Mouse (Mus musculus) lung, embryonic 14.5 days (tissue): Measurements from ENCODE around the gene Rpl37. TPM values are rescaled to one million over a fixed set of nuclear protein-coding genes. Genes with fewer than 3 reads are reported as not detected.
A peak's percentile ranks its signal among the peaks of the same experiment; 100 is the strongest.

Experiments
- ATAC-seq: fragments of 200-750 bp; cut with Nextera tagmentation; 2 replicates; pipeline ENCODE4 v1.8.0; 2017; ENCODE audit warnings: mild to moderate bottlenecking, moderate TSS enrichment, moderate library complexity; ENCODE audit not compliant: insufficient read depth
- DNase-seq: peaks from one replicate; pipeline ENCODE4 v3.0.0-alpha.2; 2015
- H3K27ac ChIP-seq: fragments of 300-500 bp; sonication (generic); 2 replicates; pipeline ENCODE4 v1.5.1; 2014; ENCODE audit warnings: low read depth, mild to moderate bottlenecking, moderate library complexity
- H3K27me3 ChIP-seq: fragments of 300-500 bp; sonication (generic); 2 replicates; pipeline ENCODE4 v1.6.1; 2014; ENCODE audit warnings: low read length, control low read depth; ENCODE audit not compliant: insufficient read depth
- H3K36me3 ChIP-seq: fragments of 300-500 bp; sonication (generic); 2 replicates; pipeline ENCODE4 v1.6.1; 2014; ENCODE audit warnings: control low read depth; ENCODE audit not compliant: insufficient read depth
- H3K4me1 ChIP-seq: fragments of 300-500 bp; sonication (generic); 2 replicates; pipeline ENCODE4 v1.6.1; 2014; ENCODE audit warnings: antibody characterized with exemption, control low read depth; ENCODE audit not compliant: insufficient read depth
- H3K4me2 ChIP-seq: fragments of 300-500 bp; sonication (generic); 2 replicates; pipeline ENCODE4 v1.6.1; 2014; ENCODE audit warnings: mild to moderate bottlenecking
- H3K4me3 ChIP-seq: fragments of 300-500 bp; sonication (generic); 2 replicates; pipeline ENCODE4 v1.5.1; 2014; ENCODE audit warnings: low read depth, low read length
- H3K9ac ChIP-seq: fragments of 300-500 bp; sonication (generic); 2 replicates; pipeline ENCODE4 v1.6.1; 2014
- H3K9me3 ChIP-seq: fragments of 300-500 bp; sonication (generic); 2 replicates; pipeline ENCODE4 v1.6.1; 2016; ENCODE audit warnings: low read depth, low read length, control low read depth
- CTCF ChIP-seq: IDR thresholded peaks from 2 replicates; pipeline ENCODE4 v1.5.1; 2016; ENCODE audit warnings: antibody characterized with exemption, low read depth
- WGBS: fragments of 180-500 bp; shearing (Covaris S2); extraction: QIAGEN DNeasy Blood & Tissue Kit; methylation state at CpG from one replicate; pipeline ENCODE4 v1.1.7; 2014; 5-methylcytosine and 5-hydroxymethylcytosine counted together
- polyA plus RNA-seq: library from polyadenylated mRNA; unstranded; fragments of >200 nt; fragmentation: Nextera tagmentation; extraction: Ambion mirVana; gene quantifications from 2 replicates; pipeline ENCODE4 v1.2.1, GENCODE M21; 2014

Gene Rpl37
- polyA plus RNA-seq, 1 experiment from 2014 or later: 683 TPM

DNA sequence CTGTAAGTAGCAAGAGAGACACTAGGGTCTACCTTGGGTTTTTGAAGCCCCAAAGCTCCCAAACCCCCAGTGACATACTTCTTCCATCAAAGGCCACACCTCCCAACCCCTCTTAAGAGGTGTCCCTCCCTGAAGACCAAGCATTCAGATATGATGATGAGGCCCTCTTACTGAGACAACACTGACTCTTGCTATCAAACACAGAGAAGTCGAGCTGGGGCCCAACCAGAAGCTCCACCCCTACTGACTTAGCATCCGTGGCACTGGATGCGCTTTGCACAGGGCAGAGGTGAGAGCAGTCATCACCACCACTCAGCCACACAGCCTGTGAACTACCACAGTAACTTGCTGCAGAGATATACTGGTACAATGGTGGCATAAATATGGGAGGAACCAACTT is 3.8 kb upstream of the Rpl37 start:
- no peak overlapping the region for H3K4me2 ChIP-seq

GRCm38 (mm10) chr15:5115173-5115572 is 1.3 kb upstream of the Rpl37 start:
- Histone ChIP-seq H3K4me1 (no peaks in the 10 kb centered on the region), H3K36me3 (peaks cover 28% of the 10 kb centered on the region), H3K27ac (peak overlapping the region; percentile 97), H3K9me3 (no peaks in the 10 kb centered on the region), H3K9ac (peak overlapping the region; percentile 68), H3K4me2 (peak overlapping the region; percentile 58), H3K4me3 (peak overlapping the region; percentile 86), H3K27me3 (no peaks in the 10 kb centered on the region)
- WGBS: 61% methylated on average over 8 of the region's 8 CpGs
- TF ChIP-seq CTCF: no peak
- DNase-seq (peak; percentile 35), ATAC-seq (no peak)

More for the DNA sequence above, 3.8 kb upstream of the Rpl37 start:
- peaks cover 3% of the 10 kb centered on the region for H3K36me3 ChIP-seq
- H3K4me3 ChIP-seq: no peak overlapping the region
- DNase-seq: no peak
- no peak for TF ChIP-seq CTCF
- no peaks in the 10 kb centered on the region for H3K4me1 ChIP-seq
- 71% methylated on average over 3 of the region's 3 CpGs for WGBS
- no peak overlapping the region for H3K27ac ChIP-seq
- H3K27me3 ChIP-seq: no peaks in the 10 kb centered on the region
- H3K9ac ChIP-seq: no peak overlapping the region
- no peak for ATAC-seq
- no peaks in the 10 kb centered on the region for H3K9me3 ChIP-seq

GRCm38 (mm10) chr15:5117031-5117601 is 671 bp downstream of the Rpl37 start:
- WGBS: under 1% methylated on average over 22 of the region's 22 CpGs

GRCm38 (mm10) chr15:5118626-5119025 is 2.2 kb downstream of the Rpl37 start:
- Histone ChIP-seq H3K4me3 (no peak overlapping the region), H3K9ac (no peak overlapping the region), H3K36me3 (peaks cover 58% of the 10 kb centered on the region), H3K4me1 (no peaks in the 10 kb centered on the region), H3K9me3 (no peaks in the 10 kb centered on the region), H3K27me3 (no peaks in the 10 kb centered on the region), H3K4me2 (peak overlapping the region; percentile 15; the same call in 1 of the 2 replicates), H3K27ac (no peak overlapping the region)
- no peak for TF ChIP-seq CTCF
- no peak for DNase-seq
- 84% methylated on average over 9 of the region's 9 CpGs for WGBS
- no peak for ATAC-seq

More at GRCm38 (mm10) chr15:5117031-5117601, 671 bp downstream of the Rpl37 start:
- ATAC-seq: no peak
- Histone ChIP-seq H3K4me2 (peak overlapping the region; percentile 89), H3K27me3 (no peaks in the 10 kb centered on the region), H3K4me1 (no peaks in the 10 kb centered on the region), H3K9me3 (no peaks in the 10 kb centered on the region), H3K27ac (peak overlapping the region; percentile 88), H3K4me3 (peak overlapping the region; percentile 86), H3K9ac (peak overlapping the region; percentile 92), H3K36me3 (peaks cover 46% of the 10 kb centered on the region)
- DNase-seq: no peak
- TF ChIP-seq CTCF: no peak

DNA sequence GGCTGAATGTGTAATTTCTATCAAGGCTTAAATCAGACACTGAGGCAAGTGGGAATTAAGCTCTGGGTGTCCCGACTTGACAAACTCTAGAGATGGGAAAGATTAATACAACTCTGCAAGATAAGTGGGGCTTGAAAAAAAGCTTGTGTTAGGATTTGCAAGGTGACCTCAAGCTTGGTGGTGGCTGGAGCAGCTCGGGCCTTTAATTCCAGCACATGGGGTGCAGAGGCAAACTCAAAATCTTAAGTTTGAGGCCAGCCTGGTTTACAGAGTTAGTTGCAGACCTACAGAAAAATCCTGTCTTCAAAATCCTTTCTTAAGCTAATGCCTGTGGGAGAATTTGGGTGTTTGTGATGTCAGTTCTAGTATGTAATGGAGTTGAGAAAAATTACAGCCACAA is 2.7 kb downstream of the Rpl37 start:
- Histone ChIP-seq H3K36me3 (peaks cover 59% of the 10 kb centered on the region), H3K9me3 (no peaks in the 10 kb centered on the region), H3K4me3 (no peak overlapping the region), H3K9ac (no peak overlapping the region), H3K27me3 (no peaks in the 10 kb centered on the region), H3K4me1 (no peaks in the 10 kb centered on the region), H3K27ac (no peak overlapping the region), H3K4me2 (no peak overlapping the region)
- DNase-seq (no peak), ATAC-seq (no peak)
- no peak for TF ChIP-seq CTCF
- 87% methylated on average over 2 of the region's 2 CpGs for WGBS

- H3K9me3 ChIP-seq: no peaks in the 10 kb centered on the region
- ATAC-seq (no peak), DNase-seq (no peak)
- no peak overlapping the region for H3K4me3 ChIP-seq
- H3K4me1 ChIP-seq: no peaks in the 10 kb centered on the region
- WGBS: 88% methylated on average over 2 of the region's 2 CpGs
- H3K27me3 ChIP-seq: no peaks in the 10 kb centered on the region
- TF ChIP-seq CTCF: 0 out of 2 replicates have a peak, but pooled peaks have one; percentile 6
- H3K9ac ChIP-seq: no peak overlapping the region
- peaks cover 64% of the 10 kb centered on the region for H3K36me3 ChIP-seq
- H3K4me2 ChIP-seq: no peak overlapping the region
- no peak overlapping the region for H3K27ac ChIP-seq
Observed at GRCm38 (mm10) chr15:5119707-5120106, 3.3 kb downstream of the Rpl37 start.

DNA sequence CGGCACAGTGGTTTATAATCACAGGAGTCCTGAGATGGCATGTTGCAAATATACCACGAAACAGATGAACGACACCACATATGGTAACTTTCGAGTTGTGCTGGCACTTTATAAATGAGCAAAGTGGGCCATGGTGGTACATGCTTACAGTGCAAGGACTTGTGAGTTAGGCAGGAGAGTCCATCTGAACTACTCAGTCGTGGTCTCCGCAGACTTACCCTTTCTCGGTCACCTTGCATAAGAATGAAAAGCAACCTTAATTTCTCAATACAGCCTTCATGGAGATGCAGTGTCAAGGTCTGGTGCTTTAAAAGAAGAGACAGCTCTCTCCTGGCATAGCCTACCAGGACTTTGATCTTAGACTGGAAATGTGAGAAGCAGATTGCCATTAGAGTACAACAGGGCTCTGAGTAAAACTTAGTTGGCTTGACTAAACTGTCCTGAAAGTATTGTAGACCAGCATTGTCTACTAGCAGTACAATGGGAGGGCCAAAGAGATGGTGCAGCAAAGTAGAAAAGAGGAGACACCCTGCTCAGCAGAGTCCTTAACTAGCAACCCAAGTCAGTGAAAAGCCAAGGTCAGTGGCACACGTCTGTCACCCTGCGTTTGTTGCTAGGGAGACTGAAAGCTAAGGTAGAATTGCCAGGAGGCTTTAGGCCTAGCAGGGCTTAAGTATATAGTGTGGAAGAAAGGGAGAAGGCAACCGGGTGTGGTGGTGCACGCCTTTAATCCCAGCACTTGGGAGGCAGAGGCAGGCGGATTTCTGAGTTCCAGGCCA is 5.3 kb downstream of the Rpl37 start:
- H3K4me3 ChIP-seq: no peak overlapping the region
- peaks cover 68% of the 10 kb centered on the region for H3K36me3 ChIP-seq
- H3K4me2 ChIP-seq: no peak overlapping the region
- H3K9ac ChIP-seq: no peak overlapping the region
- no peak overlapping the region for H3K27ac ChIP-seq
- no peaks in the 10 kb centered on the region for H3K4me1 ChIP-seq
- DNase-seq (no peak), ATAC-seq (no peak; the same call in 1 of the 2 replicates)
- whole genome bisulfite sequencing: 84% methylated on average over 12 of the region's 12 CpGs
- no peaks in the 10 kb centered on the region for H3K27me3 ChIP-seq
- no peak for TF ChIP-seq CTCF
- H3K9me3 ChIP-seq: no peaks in the 10 kb centered on the region
